Mouse (Mus musculus) ES-E14 (cell line): ENCODE results near the gene Ttll12.

Experiments
- HCFC1 ChIP-seq: IDR thresholded peaks from 2 replicates; pipeline ENCODE4 v1.6.1; 2012; ENCODE audit warnings: low read length, inconsistent platforms, borderline replicate concordance; ENCODE audit not compliant: insufficient read depth
- ZC3H11A ChIP-seq: IDR thresholded peaks from 2 replicates; pipeline ENCODE4 v1.6.1; 2012; ENCODE audit warnings: low read depth, mild to moderate bottlenecking, inconsistent platforms, low read length, borderline replicate concordance
- ZNF384 ChIP-seq: IDR thresholded peaks from 2 replicates; pipeline ENCODE4 v1.6.1; 2012; ENCODE audit warnings: low read depth, low read length, inconsistent platforms

DNA sequence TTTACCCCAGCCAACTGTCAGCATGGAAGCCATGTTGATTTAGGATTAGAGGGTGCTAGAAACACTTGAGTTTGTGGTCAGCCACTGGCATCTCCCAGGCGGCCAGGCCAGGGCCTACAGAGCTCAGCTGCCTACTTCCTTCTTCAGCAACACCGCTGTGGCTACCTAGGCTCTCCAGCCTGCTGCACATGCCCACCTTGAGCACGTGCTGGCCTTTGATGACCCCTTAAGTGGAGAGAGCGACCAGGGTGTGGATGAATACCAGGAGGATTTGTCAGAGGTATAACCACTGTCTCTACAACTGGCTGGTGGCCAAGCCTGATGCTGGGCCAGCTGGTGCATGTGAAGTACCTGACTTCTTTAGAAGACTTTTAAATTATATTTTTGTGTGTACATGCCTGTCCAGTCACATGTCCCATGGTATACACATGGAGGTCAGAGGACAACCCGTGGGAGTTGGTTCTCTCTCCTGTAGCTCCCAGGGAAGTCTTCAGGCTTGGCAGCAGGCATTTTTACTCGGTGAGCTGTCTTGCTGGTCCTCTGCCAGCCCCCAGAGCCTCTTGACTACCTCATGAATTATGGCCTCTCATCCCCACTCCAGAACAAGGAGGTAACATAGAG lies 20.1 kb downstream of the Ttll12 start:
- no peak for TF ChIP-seq ZC3H11A
- TF ChIP-seq HCFC1: no peak
- no peak for TF ChIP-seq ZNF384
